Mouse (Mus musculus) kidney, adult 11 months (tissue): ENCODE measurements around the gene Fbxl14.
"Not testable (repeated sequence)": the region's sequence is repeated elsewhere in the genome, so short reads cannot be mapped to it uniquely, and the experiment has no call there.

Source experiments
- DNase-seq: peaks from one replicate; pipeline ENCODE4 v3.0.0; 2022

The Fbxl14 gene

GRCm38 (mm10) chr6:119472135-119472534 lies 7.3 kb upstream of the Fbxl14 start:
- DNase-seq, result peak; percentile 58

GRCm38 (mm10) chr6:119472705-119473104 lies 6.8 kb upstream of the Fbxl14 start:
- no peak for DNase-seq

DNA sequence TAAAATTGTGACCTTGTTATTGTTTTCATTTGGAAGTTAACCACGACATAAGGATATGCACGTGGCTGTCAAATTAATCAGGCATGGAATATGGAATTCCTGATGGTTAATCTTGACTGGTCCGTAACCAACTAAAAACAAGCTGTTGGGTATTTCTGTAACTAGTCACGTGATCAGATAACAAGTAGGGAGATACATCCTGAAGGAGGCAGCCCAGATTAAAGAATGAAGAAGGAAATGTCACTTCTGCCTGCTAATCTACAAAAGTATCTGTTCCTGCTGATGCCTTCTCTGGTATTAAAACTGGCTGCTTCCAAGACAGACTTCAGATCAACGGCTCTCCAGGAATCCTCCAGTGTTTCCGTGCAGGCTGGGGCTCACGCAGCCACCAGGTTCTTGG lies 6.0 kb upstream of the Fbxl14 start:
- no peak for DNase-seq

DNA sequence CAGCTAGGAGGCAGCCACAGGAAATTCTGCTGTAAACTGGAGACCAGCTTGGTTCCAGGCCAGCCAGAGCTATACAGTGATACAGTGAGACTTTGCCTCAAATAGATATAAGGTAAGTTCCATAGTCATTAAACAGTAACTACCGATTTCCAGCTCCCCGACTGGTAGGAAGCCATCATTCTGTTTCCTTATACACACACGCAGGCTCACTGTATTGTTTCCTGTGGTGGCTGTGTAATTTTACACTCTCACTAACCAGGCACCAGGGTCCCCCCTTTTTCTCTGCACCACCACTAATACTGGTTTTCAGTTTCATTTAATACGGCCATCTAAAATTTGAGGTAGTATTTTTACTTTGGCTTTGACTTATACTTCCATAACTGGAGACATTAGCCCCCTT lies 5.5 kb upstream of the Fbxl14 start:
- DNase-seq, result no peak

GRCm38 (mm10) chr6:119475988-119476387 lies 3.5 kb upstream of the Fbxl14 start:
- no peak for DNase-seq

DNA sequence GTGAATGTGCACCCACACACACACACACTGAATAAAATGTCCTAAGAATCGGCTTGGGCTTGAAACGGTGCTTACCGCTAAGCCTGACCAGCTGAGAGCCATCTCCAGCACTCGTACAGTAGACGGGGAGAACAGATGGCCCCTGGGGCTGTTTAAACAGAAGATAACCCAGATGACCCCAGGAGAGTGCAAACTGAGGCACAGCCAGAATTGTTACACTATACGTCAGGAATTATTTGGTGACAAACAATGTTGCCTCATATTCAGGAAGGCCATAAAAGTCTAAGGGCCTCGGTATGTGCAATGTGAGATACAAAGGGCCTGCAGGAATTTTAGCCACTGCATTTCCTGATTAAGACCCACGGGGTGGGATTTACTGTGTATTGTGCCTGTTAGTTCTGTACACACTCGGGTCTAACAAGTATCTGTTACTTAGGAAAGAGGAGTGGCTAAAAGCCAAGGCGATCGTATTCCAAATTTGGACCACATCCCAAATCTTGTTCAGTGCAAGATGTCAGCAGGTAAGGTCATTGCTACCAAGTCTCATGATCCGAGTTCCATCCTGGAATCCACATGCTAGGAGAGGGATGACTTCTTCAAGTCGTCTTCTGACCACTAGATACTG lies 1.7 kb upstream of the Fbxl14 start:
- no peak for DNase-seq

- peak; percentile 88 for DNase-seq
These were observed 717 bp upstream of the Fbxl14 start for GRCm38 (mm10) chr6:119478560-119479342.

DNA sequence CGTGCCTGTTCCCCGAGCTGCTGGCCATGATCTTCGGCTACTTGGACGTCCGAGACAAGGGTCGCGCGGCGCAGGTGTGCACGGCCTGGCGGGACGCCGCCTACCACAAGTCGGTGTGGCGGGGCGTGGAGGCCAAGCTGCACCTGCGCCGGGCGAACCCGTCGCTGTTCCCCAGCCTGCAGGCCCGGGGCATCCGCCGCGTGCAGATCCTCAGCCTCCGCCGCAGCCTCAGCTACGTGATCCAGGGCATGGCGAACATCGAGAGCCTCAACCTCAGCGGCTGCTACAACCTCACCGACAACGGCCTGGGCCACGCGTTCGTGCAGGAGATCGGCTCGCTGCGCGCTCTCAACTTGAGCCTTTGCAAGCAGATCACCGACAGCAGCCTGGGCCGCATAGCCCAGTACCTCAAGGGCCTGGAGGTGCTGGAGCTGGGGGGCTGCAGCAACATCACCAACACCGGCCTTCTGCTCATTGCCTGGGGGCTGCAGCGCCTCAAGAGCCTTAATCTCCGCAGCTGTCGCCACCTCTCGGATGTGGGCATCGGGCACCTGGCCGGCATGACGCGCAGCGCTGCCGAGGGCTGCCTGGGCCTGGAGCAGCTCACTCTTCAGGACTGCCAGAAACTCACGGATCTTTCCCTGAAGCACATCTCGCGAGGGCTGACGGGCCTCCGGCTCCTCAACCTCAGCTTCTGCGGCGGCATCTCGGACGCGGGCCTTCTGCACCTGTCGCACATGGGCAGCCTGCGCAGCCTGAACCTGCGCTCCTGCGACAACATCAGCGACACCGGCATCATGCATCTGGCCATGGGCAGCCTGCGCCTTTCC lies 623 bp downstream of the Fbxl14 start:
- DNase-seq, result peak; percentile 57

DNA sequence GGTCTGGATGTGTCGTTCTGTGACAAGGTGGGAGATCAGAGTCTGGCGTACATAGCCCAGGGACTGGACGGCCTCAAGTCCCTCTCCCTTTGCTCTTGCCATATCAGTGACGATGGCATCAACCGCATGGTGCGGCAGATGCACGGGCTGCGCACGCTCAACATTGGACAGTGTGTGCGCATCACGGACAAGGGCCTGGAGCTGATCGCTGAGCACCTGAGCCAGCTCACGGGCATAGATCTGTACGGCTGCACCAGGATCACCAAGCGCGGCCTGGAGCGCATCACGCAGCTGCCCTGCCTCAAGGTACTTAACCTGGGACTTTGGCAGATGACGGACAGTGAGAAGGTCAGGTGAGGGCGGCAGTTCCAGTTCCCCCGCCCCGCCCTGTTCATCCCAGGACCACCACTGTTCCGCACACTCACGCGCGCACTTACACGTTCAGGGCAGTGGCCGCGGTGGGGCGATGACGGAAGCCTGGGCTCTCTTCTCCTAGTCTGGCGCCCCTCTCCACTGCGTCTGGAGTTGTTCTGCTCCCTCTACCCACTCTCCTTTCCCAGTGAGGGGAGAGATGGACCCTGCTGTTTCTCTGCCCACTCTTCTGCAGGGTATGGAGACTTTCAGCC lies 1.4 kb downstream of the Fbxl14 start:
- no peak for DNase-seq

GRCm38 (mm10) chr6:119481741-119482390 lies 2.4 kb downstream of the Fbxl14 start:
- DNase-seq, result not testable (repeated sequence)

- DNase-seq, result no peak
These were observed 3.6 kb downstream of the Fbxl14 start for GRCm38 (mm10) chr6:119482958-119483600.

- DNase-seq, result no peak
These were observed 6.0 kb downstream of the Fbxl14 start for GRCm38 (mm10) chr6:119485486-119485885.

DNA sequence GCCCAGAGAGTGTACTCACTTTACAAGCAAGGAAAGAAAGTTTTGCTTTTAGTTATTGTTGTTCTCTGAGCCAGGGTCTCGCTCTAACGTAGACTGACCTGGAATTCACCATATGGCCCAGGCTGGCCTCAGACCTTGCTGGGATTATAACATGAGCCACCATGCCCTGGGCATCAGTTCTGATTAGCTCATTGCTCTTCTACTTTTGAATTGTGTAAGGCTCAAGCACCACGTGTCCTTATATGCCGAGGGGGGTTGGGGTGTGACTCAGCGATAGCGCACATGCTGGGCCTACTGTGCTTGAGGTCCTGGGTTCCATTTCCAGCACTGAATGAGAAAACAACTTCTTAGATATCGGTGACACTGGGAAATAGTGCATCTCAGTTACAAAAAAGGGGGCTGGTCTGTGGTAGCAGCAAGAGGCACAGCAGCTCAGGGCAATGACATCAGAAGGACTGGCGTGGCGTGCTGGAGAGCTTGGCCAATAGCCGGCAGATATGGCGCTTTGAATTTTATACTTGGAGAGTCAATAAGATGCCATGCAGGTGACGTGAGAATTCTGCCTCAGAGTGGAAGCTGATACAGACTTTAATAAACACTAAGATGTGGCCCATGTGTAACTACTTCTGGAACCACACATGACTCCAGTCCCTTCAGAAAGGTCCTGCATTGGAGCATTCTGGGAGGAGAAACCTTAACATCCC lies 7.1 kb downstream of the Fbxl14 start:
- no peak for DNase-seq

GRCm38 (mm10) chr6:119487085-119487458 lies 7.6 kb downstream of the Fbxl14 start:
- DNase-seq, result no peak

- DNase-seq, result no peak
These were observed 8.2 kb downstream of the Fbxl14 start for GRCm38 (mm10) chr6:119487619-119488018.

GRCm38 (mm10) chr6:119489765-119490164 lies 10.3 kb downstream of the Fbxl14 start:
- DNase-seq, result no peak

DNA sequence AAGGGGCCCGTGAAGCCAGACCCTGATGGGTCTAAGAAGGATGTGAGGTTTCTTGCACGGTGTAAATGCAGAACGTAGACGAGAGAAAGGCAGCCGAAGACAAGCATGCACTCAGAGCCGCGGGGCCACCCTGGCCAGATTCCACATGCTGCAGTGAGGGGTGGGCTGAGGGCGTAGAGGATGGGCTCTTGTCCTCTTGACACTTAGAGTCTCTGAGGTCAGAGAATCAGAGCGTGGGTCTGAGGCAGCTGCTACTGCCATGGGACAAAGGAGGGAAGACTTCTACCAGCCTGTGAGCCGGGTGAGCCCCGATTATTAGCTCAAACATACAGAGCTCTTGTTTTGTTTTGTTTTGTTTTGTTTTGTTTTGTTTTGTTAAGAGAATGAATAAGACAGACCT lies 11.1 kb downstream of the Fbxl14 start:
- DNase-seq, result no peak

DNA sequence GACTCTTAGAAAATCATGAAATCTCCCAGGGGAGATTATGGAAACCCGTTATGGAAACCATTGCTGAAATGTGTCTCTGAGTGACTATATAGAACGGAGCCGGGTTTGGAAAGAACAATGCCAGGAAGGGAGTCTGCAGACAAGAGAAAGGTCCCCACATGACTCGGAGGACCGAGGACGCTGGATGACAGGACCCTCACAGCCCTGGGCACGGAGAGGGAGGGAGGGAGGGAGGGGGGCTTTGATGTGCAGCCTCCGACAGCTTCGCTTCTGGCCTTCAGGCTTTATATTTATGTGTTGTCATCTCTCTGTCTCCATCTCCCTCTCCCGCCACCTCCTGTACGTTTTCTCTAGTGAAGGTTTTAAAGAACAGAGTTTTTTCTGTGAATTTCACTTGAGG lies 11.5 kb downstream of the Fbxl14 start:
- no peak for DNase-seq

GRCm38 (mm10) chr6:119491997-119492629 lies 12.6 kb downstream of the Fbxl14 start:
- no peak for DNase-seq

DNA sequence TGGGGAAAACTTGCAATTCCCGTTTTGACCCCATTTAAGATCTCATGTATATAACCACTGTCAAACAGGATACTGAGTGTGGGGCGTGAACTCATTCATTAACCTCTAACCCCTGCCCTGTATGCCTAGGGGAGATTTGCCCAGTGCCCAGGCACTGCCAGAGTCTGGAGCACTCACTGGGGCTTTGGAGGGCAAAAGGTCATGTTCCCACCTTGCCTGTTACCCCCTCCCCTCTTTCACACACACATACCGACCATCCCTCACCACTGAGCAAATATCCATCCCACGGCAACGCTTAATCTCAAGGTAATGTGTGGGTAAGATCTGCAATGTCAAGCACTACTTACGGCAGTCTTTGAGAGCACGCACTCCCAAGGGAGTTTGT lies 13.2 kb downstream of the Fbxl14 start:
- DNase-seq, result no peak

DNA sequence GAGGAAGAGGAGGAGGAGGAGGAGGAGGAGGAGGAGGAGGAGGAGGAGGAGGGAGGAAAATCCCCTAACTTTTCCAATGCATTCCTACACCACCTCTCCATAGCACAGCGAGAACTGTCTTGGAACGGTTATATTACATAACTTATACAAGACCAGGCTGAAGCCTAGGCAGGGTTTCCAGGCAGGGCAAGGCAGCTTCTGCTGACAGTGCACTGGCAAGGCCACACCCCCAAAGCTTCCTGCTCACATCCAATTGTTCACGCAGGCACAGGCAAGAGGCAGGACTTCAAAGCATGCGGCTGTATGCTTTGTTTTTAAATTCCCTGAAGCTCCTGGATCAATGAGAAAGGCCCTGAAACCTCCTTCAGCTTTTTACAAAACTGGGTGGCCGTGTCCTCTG lies 19.8 kb downstream of the Fbxl14 start:
- DNase-seq, result peak; percentile 68
